Mouse (Mus musculus) olfactory bulb, adult 2 months (tissue): ENCODE measurements around the gene Dll1.

ENCODE experiments used
- CTCF ChIP-seq: fragments of 200-500 bp; IDR thresholded peaks from 2 replicates; pipeline ENCODE4 v1.5.1; 2012; ENCODE audit warnings: low read depth, mild to moderate bottlenecking, low read length, moderate library complexity; ENCODE audit not compliant: insufficient read depth
- POLR2A ChIP-seq: fragments of 200-500 bp; IDR thresholded peaks from 2 replicates; pipeline ENCODE4 v1.6.1; 2012; ENCODE audit warnings: mild to moderate bottlenecking, low read depth, low read length, moderate library complexity; ENCODE audit not compliant: insufficient read depth

GRCm38 (mm10) chr17:15401716-15402115 is 25.0 kb upstream of the Dll1 start:
- TF ChIP-seq CTCF (no peak), POLR2A (no peak)
